Mouse (Mus musculus) layer of hippocampus, postnatal 25 days (tissue): ENCODE data around the gene H2-Eb1. TPM values are rescaled to one million over a fixed set of nuclear protein-coding genes. Genes with fewer than 3 reads are reported as not detected.

Source experiments
- total RNA-seq, 2 experiments: library from RNA; stranded (reverse); gene quantifications; 2 replicates each; pipeline ENCODE4 v1.2.3; 2021

H2-Eb1 gene
- total RNA-seq, 2 experiments from 2014 or later: 1.0 to 1.6 TPM

Other genes with a start within 250 kb of the H2-Eb1 start
- under 1 TPM; 0.42 to 0.45 TPM for gene H2-Oa, start 213.5 kb upstream of the H2-Eb1 start, total RNA-seq
- 10 to 100 TPM; 32.3 to 35.1 TPM for gene H2-DMa, start 186.3 kb upstream of the H2-Eb1 start, total RNA-seq
- 100 to 1,000 TPM; 196 to 216 TPM for gene Brd2, start 183.2 kb upstream of the H2-Eb1 start, total RNA-seq
- under 1 TPM; 0.69 to 0.94 TPM for gene H2-DMb2, start 162.6 kb upstream of the H2-Eb1 start, total RNA-seq
- gene H2-DMb1, start 152.8 kb upstream of the H2-Eb1 start, total RNA-seq: 1 to 10 TPM; 1.8 to 3.4 TPM
- 1 to 10 TPM; 3.0 to 3.4 TPM for gene Tap1, start 118.3 kb upstream of the H2-Eb1 start, total RNA-seq
- 1 to 10 TPM; 1.6 to 1.7 TPM for gene Psmb9, start 118.1 kb upstream of the H2-Eb1 start, total RNA-seq
- gene Psmb8, start 108.1 kb upstream of the H2-Eb1 start, total RNA-seq: 1 to 10 TPM; 2.2 to 3.3 TPM
- 1 to 10 TPM; 7.0 to 8.9 TPM for gene Tap2, start 102.3 kb upstream of the H2-Eb1 start, total RNA-seq
- under 1 TPM; 0.25 to 0.47 TPM for gene H2-Ob, start 67.0 kb upstream of the H2-Eb1 start, total RNA-seq
- gene H2-Ab1, start 48.2 kb upstream of the H2-Eb1 start, total RNA-seq: 1 to 10 TPM; 1.0 to 1.7 TPM
- 1 to 10 TPM; 1.1 to 1.3 TPM for gene H2-Aa, start 18.0 kb upstream of the H2-Eb1 start, total RNA-seq
- not detected for gene H2-Eb2, start 19.8 kb downstream of the H2-Eb1 start, total RNA-seq
- 1 to 10 TPM in 1 of 2 experiments, under 1 TPM in 1; 0.86 to 1.1 TPM for gene Btnl2, start 49.0 kb downstream of the H2-Eb1 start, total RNA-seq
- not detected for gene Btnl1, start 71.3 kb downstream of the H2-Eb1 start, total RNA-seq
- gene BC051142, start 93.0 kb downstream of the H2-Eb1 start, total RNA-seq: 1 to 10 TPM; 3.3 to 4.0 TPM
- not detected for gene Btnl4, start 171.5 kb downstream of the H2-Eb1 start, total RNA-seq
- gene Btnl6, start 211.5 kb downstream of the H2-Eb1 start, total RNA-seq: not detected